Mouse (Mus musculus) cerebellum, adult 9-10 months (tissue): ENCODE data around the gene Psmc5.

Experiments
- DNase-seq: peaks from one replicate; pipeline ENCODE4 v3.0.0; 2022

Psmc5 gene

GRCm38 (mm10) chr11:106308162-106308561 lies 52.2 kb downstream of the Psmc5 start:
- no peak for DNase-seq

GRCm38 (mm10) chr11:106310123-106310522 lies 54.2 kb downstream of the Psmc5 start:
- DNase-seq, result no peak
